Mouse (Mus musculus) frontal cortex, adult (tissue): Measurements from ENCODE around the gene Snx8.
A peak's percentile ranks its signal among the peaks of the same experiment; 100 is the strongest.

ENCODE experiments used
- ATAC-seq: cut with Nextera tagmentation; 2 replicates; pipeline ENCODE4 v1.9.2; 2017; ENCODE audit warnings: mild to moderate bottlenecking, moderate library complexity, mixed read lengths; ENCODE audit not compliant: low TSS enrichment

Snx8 gene

GRCm38 (mm10) chr5:140388588-140389576 lies at the start of gene Snx8:
TSS of gene Snx8 (minus strand) at chr5:140389262.
- ATAC-seq, result peak; percentile 67

- ATAC-seq, result no peak
These were observed 36.1 kb upstream of the Snx8 start for GRCm38 (mm10) chr5:140425016-140425783.

GRCm38 (mm10) chr5:140420616-140421015 lies 31.6 kb upstream of the Snx8 start:
- ATAC-seq, result no peak

- peak; percentile 35; the same call in 1 of the 2 replicates for ATAC-seq
These were observed 30.5 kb upstream of the Snx8 start for GRCm38 (mm10) chr5:140419442-140420080.

GRCm38 (mm10) chr5:140418489-140419441 lies 29.7 kb upstream of the Snx8 start, which contains the start of gene Eif3b:
TSS of gene Eif3b (plus strand) at chr5:140419328.
- ATAC-seq, result peak; percentile 86

GRCm38 (mm10) chr5:140418106-140418488 lies 29.0 kb upstream of the Snx8 start:
- peak; percentile 35; the same call in 1 of the 2 replicates for ATAC-seq

- ATAC-seq, result no peak
These were observed 25.6 kb upstream of the Snx8 start for GRCm38 (mm10) chr5:140414647-140415046.

GRCm38 (mm10) chr5:140411339-140411738 lies 22.3 kb upstream of the Snx8 start:
- ATAC-seq, result no peak

- ATAC-seq, result no peak
These were observed 19.7 kb upstream of the Snx8 start for GRCm38 (mm10) chr5:140408801-140409200.

GRCm38 (mm10) chr5:140406666-140407065 lies 17.6 kb upstream of the Snx8 start:
- no peak for ATAC-seq

- ATAC-seq, result no peak
These were observed 16.1 kb upstream of the Snx8 start for GRCm38 (mm10) chr5:140405126-140405525.

- no peak for ATAC-seq
These were observed 13.7 kb upstream of the Snx8 start for GRCm38 (mm10) chr5:140402640-140403270.

GRCm38 (mm10) chr5:140396166-140396940 lies 7.3 kb upstream of the Snx8 start:
- no peak for ATAC-seq

- ATAC-seq, result no peak
These were observed 3.6 kb upstream of the Snx8 start for GRCm38 (mm10) chr5:140392701-140393100.

- no peak for ATAC-seq
These were observed 2.9 kb upstream of the Snx8 start for GRCm38 (mm10) chr5:140391981-140392380.

GRCm38 (mm10) chr5:140391435-140391834 lies 2.4 kb upstream of the Snx8 start:
- no peak for ATAC-seq

- no peak for ATAC-seq
These were observed 585 bp upstream of the Snx8 start for GRCm38 (mm10) chr5:140389647-140390046.

GRCm38 (mm10) chr5:140387816-140388510 lies 1.1 kb downstream of the Snx8 start:
- ATAC-seq, result no peak

- no peak for ATAC-seq
These were observed 1.8 kb downstream of the Snx8 start for GRCm38 (mm10) chr5:140387236-140387635.
